Comparison of ENCODE assay signal across 9 mouse cellular contexts in the genomic region with DNA sequence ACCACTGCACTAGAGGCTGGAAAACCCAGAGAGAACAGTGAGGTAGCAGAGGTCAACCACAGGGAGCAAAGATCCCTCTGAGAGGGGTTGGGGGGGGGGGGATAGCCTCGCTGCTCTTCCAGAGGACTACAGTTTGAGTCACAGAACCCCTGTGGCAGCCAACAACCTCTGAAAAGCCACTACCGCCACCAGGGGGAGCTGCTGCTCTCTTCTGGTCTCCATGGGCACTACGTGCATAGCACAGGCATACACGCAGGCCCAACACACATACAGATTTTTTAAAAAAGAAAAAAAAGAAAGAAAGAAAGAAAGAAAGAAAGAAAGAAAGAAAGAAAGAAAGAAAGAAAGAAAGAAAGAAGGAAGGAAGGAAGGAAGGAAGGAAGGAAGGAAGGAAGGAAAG. TPM values are rescaled to one million over a fixed set of nuclear protein-coding genes. Genes with fewer than 3 reads are reported as not detected.
DNase-seq lines count a peak whose midpoint lies in the region; ATAC-seq and TF ChIP-seq lines count a peak whose summit lies in the region.
"Had no signal": no experiment of that assay in that cellular context is flagged by ENCODE, and none has a peak within 500 bp of the region (broad histone marks: within the 10 kb centered on the region; RNA-seq: fewer than 3 reads in every experiment).

No protein-coding gene starts in this region.

- TF ChIP-seq CTCF in bone marrow, adult 2 months (IDR thresholded peaks at IDR 0.05; ENCODE audit: control insufficient read depth, insufficient read depth, low read length), result peak; percentile 90
- peak; percentile 82; the same call in 1 of the 2 replicates for TF ChIP-seq CTCF in embryonic fibroblast, embryonic 13.5 days (IDR thresholded peaks at IDR 0.05; ENCODE audit: borderline replicate concordance, insufficient read depth, low read length)

- no peak for TF ChIP-seq POLR2A in bone marrow, adult 2 months (IDR thresholded peaks at IDR 0.05; ENCODE audit: borderline replicate concordance, control insufficient read depth, low read depth, low read length)
- no peak for TF ChIP-seq POLR2A in embryonic fibroblast, embryonic 13.5 days (IDR thresholded peaks at IDR 0.05; ENCODE audit: low read depth, low read length)

- no peaks in the 10 kb centered on the region for H3K27me3 ChIP-seq in kidney, embryonic 14.5 days (ENCODE audit: control insufficient read depth, insufficient read depth, low read length)
- H3K27me3 ChIP-seq in limb, embryonic 10.5 days (ENCODE audit: low read depth, poor library complexity, severe bottlenecking), result no peaks in the 10 kb centered on the region

- H3K4me2 ChIP-seq in kidney, embryonic 14.5 days (replicated peaks; ENCODE audit: low read depth, low read length), result no peak overlapping the region

- H3K27ac ChIP-seq in kidney, embryonic 14.5 days (ENCODE audit: low read depth, low read length), result no peak overlapping the region
- no peak overlapping the region for H3K27ac ChIP-seq in bone marrow, adult 2 months (ENCODE audit: control insufficient read depth, insufficient read depth, low read depth, low read length, poor library complexity)
- H3K27ac ChIP-seq in embryonic fibroblast, embryonic 13.5 days (ENCODE audit: insufficient read depth, low read length), result no peak overlapping the region
- H3K27ac ChIP-seq in limb, embryonic 10.5 days, result no peak overlapping the region
- H3K27ac ChIP-seq: macrophage had no signal

- WGBS in kidney, embryonic 14.5 days, result 24% methylated on average over 4 of the region's 4 CpGs
- 19% methylated on average over 4 of the region's 4 CpGs for WGBS in bone marrow, adult 2 months
- WGBS in limb, embryonic 10.5 days, result 38% methylated on average over 4 of the region's 4 CpGs

- H3K4me3 ChIP-seq in kidney, embryonic 14.5 days (ENCODE audit: low read length), result no peak overlapping the region
- no peak overlapping the region for H3K4me3 ChIP-seq in bone marrow, adult 2 months (replicated peaks; ENCODE audit: control insufficient read depth, low read depth, low read length)
- no peak overlapping the region for H3K4me3 ChIP-seq in embryonic fibroblast, embryonic 13.5 days (ENCODE audit: insufficient read depth, low read length)
- no peak overlapping the region for H3K4me3 ChIP-seq in limb, embryonic 10.5 days

- no peaks in the 10 kb centered on the region for H3K36me3 ChIP-seq in kidney, embryonic 14.5 days (ENCODE audit: control insufficient read depth, insufficient read depth, low read length)
- no peaks in the 10 kb centered on the region for H3K36me3 ChIP-seq in limb, embryonic 10.5 days

- no peaks in the 10 kb centered on the region for H3K4me1 ChIP-seq in kidney, embryonic 14.5 days (ENCODE audit: control insufficient read depth, insufficient read depth, low read length)
- H3K4me1 ChIP-seq in bone marrow, adult 2 months (ENCODE audit: control insufficient read depth, insufficient read depth, low read length), result no peaks in the 10 kb centered on the region
- no peaks in the 10 kb centered on the region for H3K4me1 ChIP-seq in embryonic fibroblast, embryonic 13.5 days (ENCODE audit: control insufficient read depth, insufficient read depth, low read length)
- H3K4me1 ChIP-seq in limb, embryonic 10.5 days, result peaks cover 8% of the 10 kb centered on the region; the same call in 1 of the 2 replicates

- H3K9me3 ChIP-seq in kidney, embryonic 14.5 days (ENCODE audit: control insufficient read depth, low read length), result no peaks in the 10 kb centered on the region
- H3K9me3 ChIP-seq in limb, embryonic 10.5 days (replicated peaks), result no peaks in the 10 kb centered on the region

- ATAC-seq in kidney, embryonic 14.5 days (ENCODE audit: low FRiP score, low TSS enrichment), result no peak
- peak; percentile 90 for ATAC-seq in neutrophil, adult 5-6 weeks (ENCODE audit: extremely low read depth, insufficient number of reproducible peaks, low FRiP score, poor library complexity, severe bottlenecking)

- peak; percentile 67 for DNase-seq in kidney, adult 11 months
- DNase-seq in heart, postnatal 4 days, result peak; percentile 86
- peak; percentile 85 for DNase-seq in limb, embryonic 10.5 days (ENCODE audit: low spot score)
- peak; percentile 55 to 63 for DNase-seq in thymus, adult 18-20 months

- no peak overlapping the region for H3K9ac ChIP-seq in kidney, embryonic 14.5 days (ENCODE audit: low read depth, low read length)

RNA-seq across cellular contexts. Expression of gene Whrn, which starts 12.4 kb away (rescaled TPM):
- polyA plus RNA-seq in kidney, embryonic 14.5 days (2014; fragmentation: Nextera tagmentation; extraction: Ambion mirVana), result 8.0 and 8.7 TPM in 2 replicates
- polyA plus RNA-seq in bone marrow, adult 2 months (2011; ENCODE audit: insufficient read depth, insufficient read length, low replicate concordance, missing spikeins), result 1.6 and 13.0 TPM in 2 replicates
- polyA plus RNA-seq in embryonic fibroblast, embryonic 13.5 days (2011; ENCODE audit: insufficient read length, low read depth, missing spikeins), result 6.1 and 7.5 TPM in 2 replicates
- total RNA-seq in heart, postnatal 4 days (2021), result 1 to 10 TPM; 5.1 to 8.9 TPM
- 8.5 and 13.9 TPM in 2 replicates for polyA plus RNA-seq in limb, embryonic 10.5 days (2016; fragmentation: Nextera tagmentation; extraction: Ambion mirVana)
- 13.3 and 21.5 TPM in 2 replicates for total RNA-seq in neutrophil, adult 5-6 weeks (2017)

RNA-seq across cellular contexts. Expression of gene Atp6v1g1, which starts 36.3 kb away (rescaled TPM):
- polyA plus RNA-seq in kidney, embryonic 14.5 days (2014; fragmentation: Nextera tagmentation; extraction: Ambion mirVana), result 264 and 332 TPM in 2 replicates
- 79.7 and 87.6 TPM in 2 replicates for polyA plus RNA-seq in bone marrow, adult 2 months (2011; ENCODE audit: insufficient read depth, insufficient read length, low replicate concordance, missing spikeins)
- polyA plus RNA-seq in embryonic fibroblast, embryonic 13.5 days (2011; ENCODE audit: insufficient read length, low read depth, missing spikeins), result 181 and 213 TPM in 2 replicates
- total RNA-seq in heart, postnatal 4 days (2021), result 100 to 1,000 TPM; 158 to 159 TPM
- polyA plus RNA-seq in limb, embryonic 10.5 days (2016; fragmentation: Nextera tagmentation; extraction: Ambion mirVana), result 204 and 239 TPM in 2 replicates
- total RNA-seq in neutrophil, adult 5-6 weeks (2017), result 150 and 174 TPM in 2 replicates

RNA-seq across cellular contexts. Expression of gene Tmem268, which starts 50.3 kb away (rescaled TPM):
- 4.6 and 7.9 TPM in 2 replicates for polyA plus RNA-seq in kidney, embryonic 14.5 days (2014; fragmentation: Nextera tagmentation; extraction: Ambion mirVana)
- 5.6 and 8.5 TPM in 2 replicates for polyA plus RNA-seq in bone marrow, adult 2 months (2011; ENCODE audit: insufficient read depth, insufficient read length, low replicate concordance, missing spikeins)
- polyA plus RNA-seq in embryonic fibroblast, embryonic 13.5 days (2011; ENCODE audit: insufficient read length, low read depth, missing spikeins), result 4.8 and 5.2 TPM in 2 replicates
- 1 to 10 TPM; 4.3 to 4.9 TPM for total RNA-seq in heart, postnatal 4 days (2021)
- polyA plus RNA-seq in limb, embryonic 10.5 days (2016; fragmentation: Nextera tagmentation; extraction: Ambion mirVana), result 12.7 and 14.4 TPM in 2 replicates
- 23.6 and 25.5 TPM in 2 replicates for total RNA-seq in neutrophil, adult 5-6 weeks (2017)
